Mouse (Mus musculus) embryo, embryonic 11.5 days (tissue): ENCODE measurements around the gene Olfr960.

Source experiments
- DNase-seq: peaks from one replicate; pipeline ENCODE4 v3.0.0-alpha.2; 2012; ENCODE audit warnings: low read depth, low spot score

Gene Olfr960

GRCm38 (mm10) chr9:39621073-39621472, at the start of gene Olfr960:
TSS of gene Olfr960 (plus strand) at chr9:39621373.
- no peak for DNase-seq

- no peak for DNase-seq
Measured at GRCm38 (mm10) chr9:39575469-39575868, 45.7 kb upstream of the Olfr960 start, which contains the start of gene Olfr959. TSS of gene Olfr959 (minus strand) at chr9:39575569.

GRCm38 (mm10) chr9:39577050-39577449, 44.1 kb upstream of the Olfr960 start:
- DNase-seq: no peak

GRCm38 (mm10) chr9:39602536-39603332, 18.4 kb upstream of the Olfr960 start:
- DNase-seq: peak; percentile 23

- DNase-seq: peak; percentile 27
Measured at GRCm38 (mm10) chr9:39603333-39603845, 17.8 kb upstream of the Olfr960 start.

GRCm38 (mm10) chr9:39603999-39604453, 17.1 kb upstream of the Olfr960 start, which contains the start of gene AW551984:
TSS of gene AW551984 (minus strand) at chr9:39604403.
- peak; percentile 45 for DNase-seq

GRCm38 (mm10) chr9:39608497-39608896, 12.7 kb upstream of the Olfr960 start:
- no peak for DNase-seq

GRCm38 (mm10) chr9:39610355-39610754, 10.8 kb upstream of the Olfr960 start, which contains the start of gene Olfr148:
TSS of gene Olfr148 (plus strand) at chr9:39610655.
- no peak for DNase-seq

- no peak for DNase-seq
Measured at GRCm38 (mm10) chr9:39611953-39612352, 9.2 kb upstream of the Olfr960 start.

GRCm38 (mm10) chr9:39623783-39624182, 2.6 kb downstream of the Olfr960 start:
- no peak for DNase-seq

GRCm38 (mm10) chr9:39624711-39625110, 3.5 kb downstream of the Olfr960 start:
- no peak for DNase-seq

- no peak for DNase-seq
Measured at GRCm38 (mm10) chr9:39629069-39629468, 7.9 kb downstream of the Olfr960 start.

GRCm38 (mm10) chr9:39633913-39634594, 12.9 kb downstream of the Olfr960 start:
- no peak for DNase-seq

- DNase-seq: no peak
Measured at GRCm38 (mm10) chr9:39644785-39645184, 23.6 kb downstream of the Olfr960 start, which contains the start of gene Olfr961. TSS of gene Olfr961 (plus strand) at chr9:39645085.

- DNase-seq: no peak
Measured at GRCm38 (mm10) chr9:39647382-39647781, 26.2 kb downstream of the Olfr960 start.

- no peak for DNase-seq
Measured at GRCm38 (mm10) chr9:39654756-39655396, 33.7 kb downstream of the Olfr960 start.

- DNase-seq: no peak
Measured at GRCm38 (mm10) chr9:39666905-39667304, 45.7 kb downstream of the Olfr960 start, which contains the start of gene Olfr963. TSS of gene Olfr963 (plus strand) at chr9:39667205.

GRCm38 (mm10) chr9:39669723-39670122, 48.5 kb downstream of the Olfr960 start:
- DNase-seq: no peak
